Mouse (Mus musculus) olfactory bulb, adult 2 months (tissue): ENCODE data around the gene Lmna. TPM values are rescaled to one million over a fixed set of nuclear protein-coding genes. Genes with fewer than 3 reads are reported as not detected.

Experiments used
- H3K27ac ChIP-seq: fragments of 200-500 bp; 2 replicates; pipeline ENCODE4 v1.5.1; 2012; ENCODE audit warnings: low read depth, low read length; ENCODE audit not compliant: insufficient read depth
- H3K4me1 ChIP-seq: fragments of 200-500 bp; 2 replicates; pipeline ENCODE4 v1.6.1; 2012; ENCODE audit warnings: low read length; ENCODE audit not compliant: control insufficient read depth, insufficient read depth
- H3K4me3 ChIP-seq: fragments of 200-500 bp; 2 replicates; pipeline ENCODE4 v1.5.1; 2012; ENCODE audit warnings: mild to moderate bottlenecking, low read depth, low read length, moderate library complexity; ENCODE audit not compliant: insufficient read depth
- CTCF ChIP-seq: fragments of 200-500 bp; IDR thresholded peaks from 2 replicates; pipeline ENCODE4 v1.5.1; 2012; ENCODE audit warnings: low read depth, mild to moderate bottlenecking, low read length, moderate library complexity; ENCODE audit not compliant: insufficient read depth
- POLR2A ChIP-seq: fragments of 200-500 bp; IDR thresholded peaks from 2 replicates; pipeline ENCODE4 v1.6.1; 2012; ENCODE audit warnings: mild to moderate bottlenecking, low read depth, low read length, moderate library complexity; ENCODE audit not compliant: insufficient read depth
- WGBS: fragments of 180-500 bp; shearing (Covaris S2); methylation state at CpG from one replicate; pipeline ENCODE4 v1.1.7; 2018; 5-methylcytosine and 5-hydroxymethylcytosine counted together
- polyA plus RNA-seq: library from polyadenylated mRNA; stranded (reverse); fragments of >200 nt; gene quantifications from 2 replicates; pipeline ENCODE4 v1.2.4, GENCODE M21; 2012; ENCODE audit warnings: low replicate concordance; ENCODE audit not compliant: missing spikeins, insufficient read depth, insufficient read length

Gene Lmna
- polyA plus RNA-seq, 1 experiment, result not detected

DNA sequence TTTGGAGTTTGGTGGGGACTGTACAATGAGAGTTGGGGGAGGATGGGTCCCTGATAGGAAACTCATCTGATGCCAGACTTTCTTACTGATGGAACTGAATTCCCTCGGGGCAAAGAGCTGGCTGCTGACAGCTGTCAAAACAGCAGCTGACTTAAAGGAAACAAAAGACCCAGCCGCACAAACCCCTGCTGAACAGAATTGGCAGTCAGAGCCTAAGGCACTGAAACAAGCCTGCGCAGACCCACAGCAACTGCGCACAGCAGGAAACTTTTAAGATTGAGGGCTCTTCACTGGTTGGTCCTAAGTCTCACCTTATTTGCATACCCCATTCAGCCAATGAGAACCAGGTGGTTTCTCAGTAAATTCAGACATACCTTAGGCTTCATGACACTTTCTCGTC is 36.7 kb downstream of the Lmna start:
- TF ChIP-seq POLR2A, result no peak
- no peak for TF ChIP-seq CTCF
- peaks cover 5% of the 10 kb centered on the region for H3K4me1 ChIP-seq
- 38% methylated on average over 5 of the region's 5 CpGs for WGBS

DNA sequence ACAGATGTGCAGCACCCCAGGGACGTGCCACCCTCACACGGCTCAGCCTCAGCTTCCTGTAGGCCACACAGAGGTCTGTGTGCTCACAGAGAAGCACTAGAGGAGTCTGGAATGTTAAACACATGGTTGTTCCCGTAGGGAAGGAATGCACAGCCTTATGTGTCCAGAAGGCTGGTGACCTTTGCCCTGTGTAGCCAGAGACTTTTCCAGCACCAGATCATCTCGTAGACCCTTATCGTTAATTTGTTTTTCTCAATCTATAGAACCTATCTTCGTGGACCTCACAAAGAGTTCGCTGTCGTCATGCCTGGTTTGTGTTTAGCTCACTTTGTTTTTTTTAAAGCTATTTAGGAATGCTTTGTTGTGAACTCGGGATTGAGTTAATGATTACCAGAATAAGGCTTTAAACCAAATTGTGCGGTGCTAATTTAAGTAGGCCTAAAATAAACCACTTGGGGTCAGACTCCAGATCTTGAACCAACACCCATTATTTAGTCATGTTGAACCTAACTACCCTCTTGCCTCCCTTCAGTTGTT is 38.7 kb downstream of the Lmna start:
- Histone ChIP-seq H3K4me3 (no peak overlapping the region), H3K4me1 (no peaks in the 10 kb centered on the region; the same call in 1 of the 2 replicates), H3K27ac (no peak overlapping the region)
- 61% methylated on average over 10 of the region's 10 CpGs for WGBS
- TF ChIP-seq CTCF (no peak), POLR2A (no peak)

More for the DNA sequence above, 36.7 kb downstream of the Lmna start:
- H3K4me3 ChIP-seq, result no peak overlapping the region
- H3K27ac ChIP-seq, result no peak overlapping the region

DNA sequence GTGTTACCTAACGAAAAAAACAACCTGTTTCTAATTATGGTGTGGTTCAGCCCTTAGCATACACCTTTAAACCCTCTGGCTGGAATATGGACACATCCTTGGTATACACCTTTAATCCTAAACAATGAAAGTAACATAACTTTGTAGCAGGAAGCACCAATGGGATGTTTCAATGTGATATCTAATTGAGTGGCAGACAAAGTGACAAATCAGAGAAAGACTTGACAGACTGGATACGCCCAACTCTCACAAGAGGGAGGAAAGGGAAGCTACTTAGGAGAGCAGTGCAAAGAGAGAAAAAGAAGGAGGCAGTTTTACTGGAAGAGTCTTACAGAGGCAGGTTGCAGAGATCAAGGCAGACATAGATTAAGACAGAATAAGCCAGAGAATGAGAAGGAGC is 40.3 kb downstream of the Lmna start:
- TF ChIP-seq POLR2A (no peak), CTCF (no peak)
- no peaks in the 10 kb centered on the region; the same call in 1 of the 2 replicates for H3K4me1 ChIP-seq
- WGBS, result 89% methylated on average over 2 of the region's 2 CpGs
- no peak overlapping the region for H3K27ac ChIP-seq
- H3K4me3 ChIP-seq, result no peak overlapping the region

DNA sequence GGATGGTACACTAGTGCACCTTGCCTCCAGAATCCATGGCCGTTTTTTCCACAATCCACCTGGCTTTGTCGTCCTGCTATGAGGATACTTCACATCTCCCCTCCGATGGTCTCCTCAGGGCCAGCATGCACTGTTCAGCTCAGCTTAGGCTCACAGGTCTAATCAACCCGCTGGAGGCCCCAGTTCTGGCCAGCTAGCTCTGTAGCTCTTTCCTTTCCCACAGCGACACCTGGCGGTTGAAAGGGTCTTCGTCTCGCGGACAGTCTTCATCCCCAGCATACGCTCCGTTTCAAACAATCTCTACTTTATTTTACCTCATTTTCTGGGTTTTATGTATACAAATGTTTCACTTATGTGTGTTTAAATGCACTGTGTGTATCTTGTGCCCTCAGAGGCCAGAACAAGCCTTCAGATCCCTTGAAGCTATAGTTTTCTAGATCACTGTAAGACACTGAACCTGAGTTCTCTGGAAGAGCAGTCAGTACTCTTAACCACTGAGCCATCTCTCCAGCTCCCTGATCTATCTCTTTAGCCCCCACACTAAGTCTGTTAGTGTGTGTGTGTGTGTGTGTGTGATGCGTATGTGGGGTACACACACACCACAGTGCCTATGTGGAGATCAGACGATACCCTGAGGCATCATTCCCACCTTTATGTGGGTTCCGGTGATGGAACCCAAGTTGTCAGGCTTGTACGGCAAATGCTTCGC is 42.5 kb downstream of the Lmna start:
- Histone ChIP-seq H3K4me1 (no peaks in the 10 kb centered on the region; the same call in 1 of the 2 replicates), H3K4me3 (no peak overlapping the region), H3K27ac (no peak overlapping the region)
- WGBS, result 28% methylated on average over 16 of the region's 16 CpGs
- TF ChIP-seq POLR2A, result no peak
- peak; percentile 82 for TF ChIP-seq CTCF

DNA sequence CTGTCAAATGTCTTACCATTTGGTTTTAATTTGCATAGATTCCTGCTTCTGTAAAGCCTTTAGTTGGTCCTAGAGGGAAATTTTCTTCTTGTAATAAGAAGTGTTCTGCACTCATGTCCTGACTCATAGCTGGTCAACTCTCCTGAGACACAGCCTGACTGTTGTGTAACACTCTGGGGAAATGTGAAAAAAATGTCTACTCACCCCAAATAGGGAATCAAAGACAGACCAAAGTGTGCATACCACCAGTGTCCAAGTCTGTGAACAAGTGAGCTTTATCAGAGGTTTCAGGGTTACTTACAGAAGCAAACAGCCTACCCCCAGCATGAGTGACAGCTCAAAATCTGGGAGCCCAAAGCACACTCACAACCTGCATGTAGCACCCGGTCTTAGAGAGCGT is 44.6 kb downstream of the Lmna start:
- no peak overlapping the region for H3K4me3 ChIP-seq
- H3K4me1 ChIP-seq, result peaks cover 12% of the 10 kb centered on the region; the same call in 1 of the 2 replicates
- TF ChIP-seq POLR2A (no peak), CTCF (no peak)
- no peak overlapping the region for H3K27ac ChIP-seq
- 87% methylated on average over 2 of the region's 2 CpGs for WGBS

DNA sequence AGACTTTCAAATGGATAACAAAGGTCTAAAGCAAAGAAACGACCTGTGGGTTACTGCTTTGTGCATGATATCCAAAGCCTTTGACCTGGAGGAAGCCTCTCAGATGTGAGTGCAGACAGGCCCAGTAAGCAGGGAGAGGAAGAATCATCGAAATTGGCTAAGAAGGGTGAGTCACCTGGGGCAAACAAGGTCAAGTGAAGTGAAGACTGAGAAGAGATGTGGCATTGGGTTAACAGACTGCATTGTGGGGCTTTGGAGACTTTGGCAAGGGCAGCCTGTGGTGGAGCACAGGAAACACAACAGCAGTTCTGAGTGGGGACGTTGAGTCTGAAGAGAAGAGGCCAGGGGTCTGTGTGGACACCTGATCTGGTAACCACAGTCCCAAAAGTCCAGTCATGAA is 45.3 kb downstream of the Lmna start:
- no peak for TF ChIP-seq POLR2A
- TF ChIP-seq CTCF, result no peak
- Histone ChIP-seq H3K27ac (no peak overlapping the region), H3K4me1 (peaks cover 12% of the 10 kb centered on the region; the same call in 1 of the 2 replicates), H3K4me3 (no peak overlapping the region)
- 61% methylated on average over 3 of the region's 3 CpGs for WGBS

DNA sequence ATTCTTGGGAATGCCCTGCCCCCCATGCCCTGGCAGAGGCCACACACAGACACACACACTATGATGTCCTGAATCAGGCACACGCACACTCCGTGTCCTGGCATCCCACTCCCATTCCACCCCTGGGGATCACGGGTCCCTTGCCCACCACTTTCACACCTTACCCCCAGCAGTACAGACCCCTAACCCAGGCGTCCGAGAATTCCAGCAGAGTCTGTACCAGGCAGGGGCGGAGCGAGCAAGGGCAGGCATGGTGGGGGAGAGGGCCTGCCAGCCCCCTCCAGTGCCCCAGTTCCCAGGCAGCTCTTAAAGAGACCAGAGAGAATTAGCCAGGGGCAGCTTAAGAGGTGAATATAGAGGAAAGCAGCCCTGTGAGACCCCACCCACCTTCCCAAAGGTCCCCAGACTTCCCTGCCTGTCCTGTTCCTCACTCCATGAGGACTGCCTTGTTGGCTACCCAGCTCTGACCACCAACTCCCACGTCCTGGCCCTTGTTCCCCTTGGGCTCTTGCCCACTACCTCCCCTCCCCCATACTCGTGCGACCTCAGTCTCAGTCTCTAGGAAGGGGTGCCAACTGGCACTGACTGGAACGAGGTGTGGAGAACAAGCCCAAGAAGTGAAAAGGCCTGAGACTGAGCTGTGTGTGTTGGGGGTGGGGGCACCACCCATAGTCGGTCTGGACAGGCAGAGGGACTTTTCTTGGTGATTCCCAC is 48.6 kb downstream of the Lmna start, which contains the start of gene Sema4a:
TSS of gene Sema4a (minus strand) at position 200 of the 714 bp plus-strand sequence.
- 32% methylated on average over 12 of the region's 12 CpGs for WGBS
- Histone ChIP-seq H3K27ac (peak within 1 kb of the TSS; percentile 67), H3K4me3 (peak within 1 kb of the TSS; percentile 28), H3K4me1 (peaks cover 38% of the 10 kb centered on the region)
- TF ChIP-seq POLR2A, result no peak
- no peak for TF ChIP-seq CTCF

DNA sequence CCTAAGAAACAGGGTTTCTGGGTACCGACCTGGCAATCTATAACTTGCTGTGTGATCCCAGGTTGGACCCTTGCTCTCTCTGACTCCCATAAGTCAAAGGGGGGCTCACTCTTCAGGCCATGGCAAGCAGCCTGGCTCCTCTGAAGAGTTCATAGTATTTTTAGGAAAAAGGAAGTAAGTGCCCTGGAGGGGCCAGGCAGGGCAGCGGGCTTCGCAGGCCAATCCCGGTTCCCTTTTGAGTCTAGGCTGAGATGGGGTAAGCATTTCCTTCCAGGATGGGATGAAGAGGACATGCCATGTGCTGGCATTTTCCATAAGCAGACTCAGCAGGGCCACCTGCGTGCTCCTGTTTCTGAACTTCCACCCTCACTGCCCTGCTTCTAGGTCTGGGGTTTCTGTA is 49.7 kb downstream of the Lmna start:
- Histone ChIP-seq H3K27ac (no peak overlapping the region), H3K4me1 (peaks cover 47% of the 10 kb centered on the region), H3K4me3 (no peak overlapping the region)
- TF ChIP-seq POLR2A, result no peak
- 63% methylated on average over 5 of the region's 5 CpGs for WGBS

DNA sequence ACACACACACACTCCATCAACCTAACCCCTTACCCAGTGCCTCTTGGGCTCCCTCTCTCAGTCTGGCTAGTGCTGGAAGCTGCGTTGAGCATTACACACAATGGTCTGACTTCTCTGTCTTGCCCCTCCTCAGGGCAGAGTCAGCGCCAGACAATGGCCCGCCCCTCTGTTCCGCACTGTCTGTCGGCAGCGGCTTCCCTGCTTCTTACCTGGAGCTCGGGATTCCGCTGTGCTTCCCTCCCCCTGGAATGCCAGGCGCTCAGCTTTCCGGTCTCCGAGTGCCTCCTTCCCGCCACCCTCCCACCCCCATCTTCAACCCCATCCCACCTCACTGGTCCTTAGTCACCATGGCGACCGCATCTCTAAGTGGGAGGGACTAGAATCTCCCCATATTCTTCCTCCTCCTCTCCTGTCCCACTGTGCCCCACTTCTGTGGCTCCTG is 51.0 kb downstream of the Lmna start:
- H3K27ac ChIP-seq, result peak overlapping the region; percentile 26; the same call in 1 of the 2 replicates
- TF ChIP-seq CTCF (no peak), POLR2A (no peak)
- peaks cover 52% of the 10 kb centered on the region for H3K4me1 ChIP-seq
- H3K4me3 ChIP-seq, result peak overlapping the region; percentile 65
- 3% methylated on average over 14 of the region's 14 CpGs for WGBS
